Mouse (Mus musculus): Measurements from ENCODE around the gene Nemp2.

DNA sequence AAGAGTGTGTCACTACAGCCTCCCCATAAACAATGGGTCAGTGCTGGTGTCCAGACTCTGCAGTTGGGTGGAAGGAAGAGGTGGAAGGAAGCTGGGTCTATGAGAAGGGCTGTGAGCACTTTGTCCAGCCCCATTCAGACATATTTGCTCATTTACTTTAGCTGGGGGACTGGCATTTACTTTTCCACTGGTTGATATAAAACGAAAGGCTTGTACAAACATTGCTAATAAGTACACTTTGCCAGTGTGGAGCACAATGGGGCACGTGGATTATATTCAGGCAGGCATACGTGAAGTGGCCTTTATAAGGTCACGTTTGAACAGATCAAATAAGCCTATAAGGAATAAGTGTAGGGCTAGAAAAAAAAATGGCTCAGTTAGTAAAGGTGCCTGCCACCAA is 53.0 kb downstream of the Nemp2 start:
- TF ChIP-seq CTCF (IDR thresholded peaks at IDR 0.05; ENCODE audit: low read depth, low read length), result no peak
- TF ChIP-seq EP300 (IDR thresholded peaks at IDR 0.05; ENCODE audit: insufficient read depth, low read depth, low read length), result no peak
